Mouse (Mus musculus): ENCODE measurements at regions not wholly inside any gene's neighbourhood (a gene's known extent, or its start where the extent isn't known, plus 50 kb on each side); places are given as distances from the start of the nearest gene placed in this dataset.

DNA sequence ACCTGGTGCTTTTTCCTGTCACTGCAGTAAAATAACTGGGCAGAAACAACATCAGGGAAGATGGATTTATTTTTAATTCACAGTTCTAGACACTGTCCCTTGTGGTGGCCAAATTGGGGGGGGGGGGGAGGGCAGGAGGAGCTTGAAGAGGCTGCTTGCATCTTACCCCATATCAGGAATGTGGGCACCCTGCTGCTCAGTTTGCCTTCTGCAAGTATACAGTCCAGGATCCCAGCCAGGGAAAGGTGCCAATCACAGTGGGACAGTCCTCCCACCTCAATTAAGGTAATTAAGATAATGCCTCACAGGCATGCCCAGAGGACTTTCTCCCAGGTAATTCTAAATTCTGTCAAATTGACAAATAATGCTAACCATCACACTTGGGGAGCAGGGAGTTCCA, 179.2 kb upstream of the Zmiz1 start:
- no peak for TF ChIP-seq CTCF (IDR thresholded peaks at IDR 0.05; ENCODE audit: low read depth, low read length)
- no peak for TF ChIP-seq POLR2A (IDR thresholded peaks at IDR 0.05; ENCODE audit: insufficient read depth, low read length)
